Mouse (Mus musculus) erythroblast, embryonic 14.5 days (primary cell): ENCODE measurements around the gene Fstl4. TPM values are rescaled to one million over a fixed set of nuclear protein-coding genes. Genes with fewer than 3 reads are reported as not detected.

Experiments
- H3K27me3 ChIP-seq: 2 replicates; pipeline ENCODE4 v1.6.1; 2012; ENCODE audit warnings: inconsistent platforms; ENCODE audit not compliant: control insufficient read depth
- H3K36me3 ChIP-seq: 2 replicates; pipeline ENCODE4 v1.6.1; 2012; ENCODE audit warnings: mild to moderate bottlenecking, inconsistent platforms; ENCODE audit not compliant: control insufficient read depth
- H3K4me1 ChIP-seq: 2 replicates; pipeline ENCODE4 v1.6.1; 2012; ENCODE audit warnings: inconsistent platforms; ENCODE audit not compliant: control insufficient read depth
- H3K4me3 ChIP-seq: replicated peaks from 2 replicates; pipeline ENCODE3; 2012; ENCODE audit warnings: moderate library complexity, mild to moderate bottlenecking, inconsistent platforms
- H3K9me3 ChIP-seq: 2 replicates; pipeline ENCODE4 v1.6.1; 2012; ENCODE audit warnings: low read length, inconsistent platforms, mixed read lengths; ENCODE audit not compliant: control insufficient read depth
- GATA1 ChIP-seq: IDR thresholded peaks from 2 replicates; pipeline ENCODE4 v1.6.1; 2012; ENCODE audit warnings: low read length, inconsistent platforms, mixed read lengths
- TAL1 ChIP-seq: IDR thresholded peaks from 3 replicates; pipeline ENCODE4 v1.6.1; 2012; ENCODE audit warnings: low read length, inconsistent platforms, mixed read lengths
- polyA plus RNA-seq: library from polyadenylated mRNA; stranded (reverse); fragments of >175 nt; gene quantifications from 2 replicates; pipeline ENCODE4 v1.2.3, GENCODE M21; 2012

Gene Fstl4
- polyA plus RNA-seq, 1 experiment = not detected

DNA sequence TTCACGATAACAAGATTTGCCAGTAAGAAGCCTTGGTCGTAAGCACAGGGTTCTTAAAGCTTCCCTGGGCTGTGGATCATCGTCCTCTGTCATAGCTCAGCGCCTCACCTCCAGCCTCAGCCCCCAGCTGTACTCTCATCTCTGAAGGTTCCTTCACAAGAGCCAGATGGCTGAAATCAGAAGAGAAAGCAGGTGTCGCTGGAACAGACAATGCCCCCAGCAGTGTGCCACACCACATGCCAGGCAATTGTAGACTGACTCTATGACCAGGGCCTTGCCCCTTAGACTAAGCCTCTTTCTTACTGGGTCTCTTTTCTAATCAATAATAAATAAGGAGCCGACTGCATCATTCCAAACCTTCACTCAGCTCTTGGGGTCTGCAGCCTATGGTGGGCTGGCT is 291.5 kb downstream of the Fstl4 start:
- H3K4me3 ChIP-seq = no peak overlapping the region
- TF ChIP-seq TAL1 = no peak
- TF ChIP-seq GATA1 = no peak
- no peaks in the 10 kb centered on the region for H3K27me3 ChIP-seq
- no peaks in the 10 kb centered on the region for H3K36me3 ChIP-seq
- peaks cover 2% of the 10 kb centered on the region; the same call in 1 of the 2 replicates for H3K4me1 ChIP-seq
- H3K9me3 ChIP-seq = no peaks in the 10 kb centered on the region

DNA sequence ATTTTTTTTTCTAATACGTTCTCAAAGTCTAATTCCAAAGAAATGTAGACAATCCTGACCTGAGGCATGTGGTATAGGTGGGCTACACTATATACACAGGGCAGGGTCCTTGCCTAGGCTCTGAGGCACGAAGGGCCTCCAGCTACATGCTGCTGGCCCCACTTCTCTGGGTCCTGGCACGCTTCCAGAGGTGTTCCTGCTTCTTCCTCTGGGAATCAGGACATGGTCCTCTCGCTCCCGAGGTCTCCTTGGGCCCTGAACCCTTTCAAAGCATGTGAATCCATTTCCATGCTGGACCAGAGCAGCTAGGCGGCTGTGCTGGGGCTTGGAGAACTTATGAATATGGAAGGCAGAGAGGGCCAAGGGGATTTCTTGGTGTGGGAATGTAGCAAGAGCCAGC is 292.3 kb downstream of the Fstl4 start:
- no peak for TF ChIP-seq TAL1
- TF ChIP-seq GATA1 = no peak
- no peaks in the 10 kb centered on the region for H3K27me3 ChIP-seq
- H3K4me3 ChIP-seq = no peak overlapping the region
- H3K36me3 ChIP-seq = no peaks in the 10 kb centered on the region
- peaks cover 2% of the 10 kb centered on the region; the same call in 1 of the 2 replicates for H3K4me1 ChIP-seq
- H3K9me3 ChIP-seq = no peaks in the 10 kb centered on the region

DNA sequence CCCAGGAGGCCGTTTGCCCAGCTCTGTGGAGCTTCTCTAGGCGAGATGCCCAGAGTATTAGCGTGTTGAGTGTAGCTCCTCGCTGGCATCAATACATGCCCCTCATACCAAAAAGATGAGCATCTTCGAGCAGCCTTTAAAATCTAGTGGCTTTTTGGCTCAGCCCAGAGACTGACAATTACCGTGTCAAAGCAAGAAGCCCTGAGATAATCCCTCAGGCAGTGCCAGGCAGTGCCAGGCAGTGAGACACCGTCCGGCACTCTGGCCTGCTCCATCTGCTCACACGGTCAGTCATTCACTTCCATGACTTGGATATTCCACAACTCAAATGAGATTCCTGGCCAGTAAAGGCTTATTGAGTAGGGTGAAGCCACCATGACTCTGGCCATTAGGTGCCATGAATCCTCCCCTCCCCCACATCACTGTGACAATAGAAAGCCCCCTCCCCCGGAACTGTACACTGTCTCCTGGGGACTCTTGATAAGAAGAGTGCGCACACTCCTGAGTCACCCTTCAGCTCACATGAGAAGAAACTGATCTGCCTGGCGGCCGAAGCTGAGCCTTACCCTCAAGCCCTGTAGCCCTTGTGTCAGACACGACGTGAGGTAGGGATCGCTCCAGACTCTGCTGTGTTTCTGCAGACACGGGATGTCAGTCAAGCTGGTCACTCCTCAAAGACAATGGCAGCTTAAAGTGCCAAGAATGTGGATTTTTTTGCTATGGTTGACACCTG is 293.6 kb downstream of the Fstl4 start:
- H3K4me1 ChIP-seq = peaks cover 2% of the 10 kb centered on the region; the same call in 1 of the 2 replicates
- no peak for TF ChIP-seq GATA1
- TF ChIP-seq TAL1 = no peak
- H3K36me3 ChIP-seq = no peaks in the 10 kb centered on the region
- no peak overlapping the region for H3K4me3 ChIP-seq
- H3K9me3 ChIP-seq = no peaks in the 10 kb centered on the region
- no peaks in the 10 kb centered on the region for H3K27me3 ChIP-seq

DNA sequence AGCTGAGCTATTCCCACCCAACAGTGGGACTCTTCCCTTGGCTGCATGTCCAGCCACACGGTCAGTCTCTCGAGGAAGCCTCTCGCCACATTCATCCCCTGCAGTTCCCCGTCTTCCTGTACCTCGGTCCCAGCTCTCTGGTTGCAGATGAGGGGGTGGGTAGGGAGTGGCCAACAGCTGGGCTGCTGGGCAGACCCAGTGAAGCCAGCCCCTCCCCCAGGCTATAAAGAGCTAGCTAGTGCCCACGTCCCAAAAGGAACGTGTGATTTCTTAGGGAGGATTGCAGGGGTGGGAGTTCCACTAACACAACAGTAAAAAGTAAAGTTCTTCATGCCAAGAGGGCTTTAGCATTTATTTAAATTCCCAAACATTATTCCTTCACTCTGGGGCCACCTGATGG is 294.1 kb downstream of the Fstl4 start:
- Histone ChIP-seq H3K4me3 (no peak overlapping the region), H3K27me3 (no peaks in the 10 kb centered on the region), H3K36me3 (no peaks in the 10 kb centered on the region), H3K9me3 (no peaks in the 10 kb centered on the region), H3K4me1 (peaks cover 2% of the 10 kb centered on the region; the same call in 1 of the 2 replicates)
- TF ChIP-seq GATA1 (no peak), TAL1 (no peak)

DNA sequence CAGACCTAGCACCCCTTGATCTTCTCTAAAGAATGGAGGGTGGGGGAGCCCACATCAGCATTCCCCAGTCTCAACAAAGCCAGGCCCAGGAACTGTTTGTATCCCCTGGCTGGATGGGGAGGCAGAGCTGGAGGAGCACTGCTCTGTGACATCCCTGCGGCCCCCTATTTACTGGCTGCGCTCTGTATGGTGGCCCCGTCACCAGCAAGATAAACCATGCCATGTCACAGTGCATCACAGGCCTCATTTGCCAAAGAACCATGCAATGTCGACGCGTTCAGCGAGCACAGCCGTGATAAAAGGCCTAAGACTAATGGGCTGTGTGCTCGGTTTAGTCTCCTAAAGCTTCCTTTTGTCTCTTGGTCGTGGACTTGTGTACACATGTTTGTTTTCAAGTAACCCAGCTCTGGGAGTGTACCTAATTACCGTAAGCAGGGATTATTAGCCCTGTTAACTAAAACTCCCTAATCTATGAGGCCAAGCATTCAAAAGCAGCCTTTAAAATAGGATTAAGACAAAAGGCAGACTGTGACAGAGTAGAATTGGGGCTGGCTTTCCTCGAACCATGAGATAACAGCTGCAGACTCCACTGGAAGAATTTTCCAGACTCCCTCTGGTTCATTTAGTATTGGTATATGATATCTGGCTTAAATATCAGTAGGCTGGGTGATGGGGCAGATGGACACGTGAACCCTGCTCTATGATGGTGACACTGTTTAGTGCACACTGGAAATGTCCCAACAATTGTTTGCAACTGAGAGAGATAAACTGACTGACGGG is 303.5 kb downstream of the Fstl4 start:
- Histone ChIP-seq H3K4me3 (no peak overlapping the region), H3K36me3 (no peaks in the 10 kb centered on the region), H3K9me3 (no peaks in the 10 kb centered on the region), H3K4me1 (no peaks in the 10 kb centered on the region), H3K27me3 (no peaks in the 10 kb centered on the region)
- TF ChIP-seq TAL1 (no peak), GATA1 (no peak)

DNA sequence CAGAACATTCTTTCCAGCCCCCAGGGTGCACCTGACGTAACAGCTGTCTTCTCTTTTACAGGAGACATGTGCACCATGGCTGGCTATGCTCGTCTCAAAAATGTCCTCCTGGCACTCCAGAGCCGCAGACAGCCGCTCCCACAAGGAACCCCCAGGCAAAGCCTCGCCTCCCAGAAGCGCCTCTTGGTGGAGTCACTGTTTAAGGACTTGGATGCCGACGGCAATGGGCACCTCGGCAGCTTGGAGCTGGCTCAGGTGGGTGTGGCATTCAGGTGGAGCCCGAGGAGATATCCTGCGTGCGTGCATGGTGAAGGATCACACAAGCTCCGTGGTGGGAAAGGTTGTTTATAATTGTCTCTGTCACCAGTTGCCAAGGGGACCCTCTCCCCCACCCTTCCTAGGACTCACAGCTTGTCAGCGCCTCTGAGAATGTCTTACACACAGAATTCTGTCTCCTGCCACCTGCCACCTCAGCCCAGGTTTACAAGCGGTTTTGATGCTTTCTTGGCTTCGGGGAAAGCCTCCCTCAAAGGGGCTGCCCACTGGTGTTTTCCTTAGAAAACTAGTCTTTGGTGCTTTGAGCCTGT is 304.1 kb downstream of the Fstl4 start:
- TF ChIP-seq GATA1 (no peak), TAL1 (no peak)
- no peaks in the 10 kb centered on the region for H3K9me3 ChIP-seq
- no peaks in the 10 kb centered on the region for H3K27me3 ChIP-seq
- no peaks in the 10 kb centered on the region for H3K4me1 ChIP-seq
- no peaks in the 10 kb centered on the region for H3K36me3 ChIP-seq
- no peak overlapping the region for H3K4me3 ChIP-seq

DNA sequence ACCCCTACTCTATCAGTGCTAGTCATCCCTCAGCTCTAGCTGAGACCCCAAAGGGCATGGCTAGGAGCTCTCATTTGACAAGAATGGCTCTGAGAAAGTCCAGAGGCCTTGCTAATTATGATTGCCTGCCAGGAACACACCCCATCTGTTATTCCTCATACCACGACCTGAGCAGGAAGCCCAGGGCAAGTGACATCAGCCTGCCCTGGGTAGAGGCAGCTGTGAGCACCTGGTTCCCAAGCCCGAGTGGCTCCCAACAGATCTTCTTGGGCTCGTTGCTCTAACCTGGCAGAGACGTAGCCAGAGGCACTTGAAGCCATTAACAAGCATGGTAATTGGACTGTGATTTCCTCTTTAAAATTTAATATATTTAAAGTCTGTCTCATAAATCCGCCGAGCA is 305.3 kb downstream of the Fstl4 start:
- H3K4me1 ChIP-seq = no peaks in the 10 kb centered on the region
- no peaks in the 10 kb centered on the region for H3K27me3 ChIP-seq
- H3K9me3 ChIP-seq = no peaks in the 10 kb centered on the region
- H3K4me3 ChIP-seq = no peak overlapping the region
- H3K36me3 ChIP-seq = no peaks in the 10 kb centered on the region
- TF ChIP-seq GATA1 (no peak), TAL1 (no peak)

DNA sequence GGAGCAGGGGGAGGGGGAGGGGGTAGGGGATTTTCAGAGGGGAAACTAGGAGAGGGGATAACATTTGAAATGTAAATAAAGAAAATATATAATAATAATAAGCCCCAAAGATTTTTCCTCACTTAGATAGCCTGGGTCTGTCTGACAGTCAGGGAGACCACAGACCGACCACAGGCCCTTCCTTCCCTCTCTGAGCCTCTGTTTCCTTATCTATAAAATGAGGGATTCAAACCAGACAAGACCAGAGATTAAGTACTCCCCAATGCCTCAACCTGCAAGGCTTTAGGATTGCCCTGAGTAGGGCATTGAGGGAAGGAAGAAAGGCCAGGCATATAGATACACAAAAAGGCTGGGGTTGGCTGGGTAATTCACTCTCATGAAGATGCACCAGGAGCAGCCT is 307.2 kb downstream of the Fstl4 start:
- Histone ChIP-seq H3K9me3 (no peaks in the 10 kb centered on the region), H3K4me1 (no peaks in the 10 kb centered on the region), H3K36me3 (no peaks in the 10 kb centered on the region), H3K27me3 (no peaks in the 10 kb centered on the region), H3K4me3 (no peak overlapping the region)
- TF ChIP-seq TAL1 (no peak), GATA1 (no peak)

DNA sequence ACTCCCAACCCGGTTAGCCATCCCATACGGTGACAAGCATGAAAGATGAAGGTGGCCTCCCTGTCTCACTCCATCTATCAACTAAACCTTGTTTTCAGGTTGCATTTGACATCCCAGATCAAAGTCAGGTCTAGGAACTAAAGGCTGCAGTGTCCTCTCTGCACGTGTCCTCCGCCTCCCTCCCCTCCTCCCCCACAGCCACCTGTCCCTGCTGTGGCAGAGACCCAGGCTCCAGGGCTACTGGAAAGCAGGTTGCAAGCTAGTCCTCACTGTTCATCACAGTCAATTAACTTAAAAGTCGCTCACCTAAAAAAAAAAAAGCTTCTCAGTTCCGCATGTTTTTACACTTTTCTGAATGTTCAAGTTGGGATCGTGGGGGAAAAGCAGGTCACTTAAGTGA is 313.2 kb downstream of the Fstl4 start:
- H3K4me1 ChIP-seq = no peaks in the 10 kb centered on the region
- peaks cover 7% of the 10 kb centered on the region for H3K9me3 ChIP-seq
- no peaks in the 10 kb centered on the region for H3K36me3 ChIP-seq
- H3K27me3 ChIP-seq = no peaks in the 10 kb centered on the region
- TF ChIP-seq TAL1 = no peak
- TF ChIP-seq GATA1 = no peak
- H3K4me3 ChIP-seq = no peak overlapping the region
